Mouse (Mus musculus) MEL (cell line): Measurements from ENCODE around the gene Slc44a3.

ENCODE experiments used
- BHLHE40 ChIP-seq: IDR thresholded peaks from 2 replicates; pipeline ENCODE4 v1.6.1; 2012; ENCODE audit warnings: low read depth, mild to moderate bottlenecking, inconsistent platforms, low read length, improper control_type of control experiment, borderline replicate concordance
- CTCF ChIP-seq, 3 experiments: IDR thresholded peaks in 2 of 3; conservative IDR thresholded peaks in 1 of 3; 2 replicates each; pipeline ENCODE4 v1.5.1; 2011 to 2012; ENCODE audit warnings: low read length in 3 of 3, low read depth in 2 of 3, mild to moderate bottlenecking in 2 of 3, improper control_type of control experiment in 1 of 3, inconsistent platforms in 1 of 3, mixed read lengths in 1 of 3, moderate library complexity in 1 of 3; ENCODE audit not compliant: control insufficient read depth in 1 of 3, insufficient read depth in 1 of 3, poor library complexity in 1 of 3, severe bottlenecking in 1 of 3
- E2F4 ChIP-seq: IDR thresholded peaks from 2 replicates; pipeline ENCODE4 v1.6.1; 2011; ENCODE audit warnings: low read depth, low read length, improper control_type of control experiment, borderline replicate concordance
- EP300 ChIP-seq, 2 experiments: IDR thresholded peaks; 2 replicates each; pipeline ENCODE4 v1.6.1; 2011; ENCODE audit warnings: improper control_type of control experiment in 2 of 2, low read length in 2 of 2, low read depth in 1 of 2, mild to moderate bottlenecking in 1 of 2
- ETS1 ChIP-seq: IDR thresholded peaks from 2 replicates; pipeline ENCODE4 v1.6.1; 2012; ENCODE audit warnings: low read depth, mild to moderate bottlenecking, inconsistent platforms, low read length, improper control_type of control experiment, moderate library complexity
- GATA1 ChIP-seq: IDR thresholded peaks from 2 replicates; pipeline ENCODE4 v1.6.1; 2011; ENCODE audit warnings: low read depth, low read length, improper control_type of control experiment
- MAX ChIP-seq: IDR thresholded peaks from 2 replicates; pipeline ENCODE4 v1.6.1; 2011; ENCODE audit warnings: low read length, improper control_type of control experiment
- POLR2A ChIP-seq, 2 experiments: IDR thresholded peaks; 2 replicates each; pipeline ENCODE4 v1.6.1; 2011 to 2012; ENCODE audit warnings: low read length in 2 of 2, mild to moderate bottlenecking in 2 of 2, control low read depth in 1 of 2, improper control_type of control experiment in 1 of 2, low read depth in 1 of 2, moderate library complexity in 1 of 2; ENCODE audit not compliant: control insufficient read depth in 1 of 2, insufficient read depth in 1 of 2, poor library complexity in 1 of 2
- POLR2AphosphoS2 ChIP-seq: IDR thresholded peaks from 2 replicates; pipeline ENCODE4 v1.6.1; 2011; ENCODE audit warnings: low read length, improper control_type of control experiment
- UBTF ChIP-seq: IDR thresholded peaks from 2 replicates; pipeline ENCODE4 v1.6.1; 2012; ENCODE audit warnings: low read depth, mild to moderate bottlenecking, inconsistent platforms, low read length, improper control_type of control experiment, moderate library complexity, borderline replicate concordance; ENCODE audit not compliant: insufficient read depth
- USF1 ChIP-seq: IDR thresholded peaks from 2 replicates; pipeline ENCODE4 v1.6.1; 2014; ENCODE audit warnings: low read depth, mild to moderate bottlenecking, inconsistent platforms, low read length, improper control_type of control experiment, moderate library complexity
- ZC3H11A ChIP-seq: IDR thresholded peaks from 2 replicates; pipeline ENCODE4 v1.6.1; 2012; ENCODE audit warnings: low read depth, mild to moderate bottlenecking, inconsistent platforms, low read length, improper control_type of control experiment
- ZMIZ1 ChIP-seq: IDR thresholded peaks from 2 replicates; pipeline ENCODE4 v1.6.1; 2012; ENCODE audit warnings: low read depth, mild to moderate bottlenecking, inconsistent platforms, low read length, improper control_type of control experiment, moderate library complexity

DNA sequence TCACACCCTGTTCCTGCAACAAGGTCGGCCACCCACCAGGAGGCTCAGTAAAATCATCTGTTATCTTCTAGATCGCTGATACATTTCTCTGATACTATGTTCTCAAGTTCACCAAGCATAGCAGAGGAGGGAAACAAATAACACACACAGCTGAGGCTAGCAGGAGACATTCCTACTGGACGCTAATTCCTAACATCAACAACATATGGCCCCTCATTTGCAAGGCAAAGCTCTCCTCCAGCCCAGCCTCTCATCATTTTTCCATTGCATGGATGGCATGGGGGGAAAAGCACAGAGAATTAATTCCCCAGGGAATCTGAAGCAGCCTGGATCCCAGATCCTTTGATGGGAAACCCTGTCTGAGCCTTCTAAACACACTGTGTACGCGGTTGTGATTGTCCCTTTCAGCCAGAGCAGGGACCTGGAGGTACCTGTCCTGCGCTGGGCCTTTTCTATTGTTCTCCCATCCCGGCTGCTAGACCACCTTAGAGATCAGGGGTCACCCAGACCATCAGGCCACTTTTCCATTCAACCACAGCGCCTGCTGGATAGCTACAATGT is 27.2 kb downstream of the Slc44a3 start:
- TF ChIP-seq CTCF (IDR thresholded peaks at IDR 0.05 in 2 of 3, conservative IDR thresholded peaks at IDR 0.05 in 1 of 3; ENCODE audit: control insufficient read depth in 1 of 3, insufficient read depth in 1 of 3, low read depth in 2 of 3, low read length in 3 of 3, poor library complexity in 1 of 3, severe bottlenecking in 1 of 3), result no peak
- no peak for TF ChIP-seq MAX
- no peak for TF ChIP-seq GATA1
- no peak for TF ChIP-seq EP300 (IDR thresholded peaks at IDR 0.05; ENCODE audit: low read depth in 1 of 2, low read length in 2 of 2)
- TF ChIP-seq POLR2A (IDR thresholded peaks at IDR 0.05; ENCODE audit: control insufficient read depth in 1 of 2, insufficient read depth in 1 of 2, low read depth in 1 of 2, low read length in 2 of 2, poor library complexity in 1 of 2), result no peak
- TF ChIP-seq UBTF, result no peak
- no peak for TF ChIP-seq ZMIZ1
- no peak for TF ChIP-seq POLR2AphosphoS2
- TF ChIP-seq E2F4, result no peak
- no peak for TF ChIP-seq USF1
- TF ChIP-seq ETS1, result no peak
- TF ChIP-seq BHLHE40, result no peak
- TF ChIP-seq ZC3H11A, result no peak
